Mouse (Mus musculus): Measurements from ENCODE around the gene Pofut1. TPM values are rescaled to one million over a fixed set of nuclear protein-coding genes. Genes with fewer than 3 reads are reported as not detected.

Pofut1 gene
- polyA plus RNA-seq, 1 experiment: 16.7 TPM

Other genes starting within 250 kb of the Pofut1 start
- gene Pdrg1, start 226.1 kb upstream of the Pofut1 start, polyA plus RNA-seq (2012; rRNA removed): 30.5 and 34.0 TPM in 2 replicates
- gene Xkr7, start 209.7 kb upstream of the Pofut1 start, polyA plus RNA-seq (2012; rRNA removed): 0.14 TPM in 2 replicates
- 3.5 and 7.5 TPM in 2 replicates for gene Ccm2l, start 175.6 kb upstream of the Pofut1 start, polyA plus RNA-seq (2012; rRNA removed)
- 18.0 and 24.0 TPM in 2 replicates for gene Hck, start 133.1 kb upstream of the Pofut1 start, polyA plus RNA-seq (2012; rRNA removed)
- gene Tm9sf4, start 80.2 kb upstream of the Pofut1 start, polyA plus RNA-seq (2012; rRNA removed): 37.3 and 48.4 TPM in 2 replicates
- gene Tspyl3, start 16.1 kb upstream of the Pofut1 start, polyA plus RNA-seq (2012; rRNA removed): 3.2 and 3.3 TPM in 2 replicates
- 13.2 and 19.3 TPM in 2 replicates for gene Plagl2, start 107 bp upstream of the Pofut1 start, polyA plus RNA-seq (2012; rRNA removed)
- gene Kif3b, start 49.9 kb downstream of the Pofut1 start, polyA plus RNA-seq (2012; rRNA removed): 7.1 and 9.3 TPM in 2 replicates
- 8.0 and 10.3 TPM in 2 replicates for gene Asxl1, start 104.3 kb downstream of the Pofut1 start, polyA plus RNA-seq (2012; rRNA removed)